Mouse (Mus musculus) megakaryocyte, embryonic 14.5 days (primary cell): ENCODE results near the gene Gm8773.

Experiments
- FLI1 ChIP-seq: IDR thresholded peaks from 2 replicates; pipeline ENCODE4 v1.6.1; 2012; ENCODE audit warnings: low read length, inconsistent platforms, mixed read lengths
- GATA1 ChIP-seq: IDR thresholded peaks from 3 replicates; pipeline ENCODE4 v1.6.1; 2012; ENCODE audit warnings: mixed read lengths, low read length, inconsistent platforms, borderline replicate concordance

DNA sequence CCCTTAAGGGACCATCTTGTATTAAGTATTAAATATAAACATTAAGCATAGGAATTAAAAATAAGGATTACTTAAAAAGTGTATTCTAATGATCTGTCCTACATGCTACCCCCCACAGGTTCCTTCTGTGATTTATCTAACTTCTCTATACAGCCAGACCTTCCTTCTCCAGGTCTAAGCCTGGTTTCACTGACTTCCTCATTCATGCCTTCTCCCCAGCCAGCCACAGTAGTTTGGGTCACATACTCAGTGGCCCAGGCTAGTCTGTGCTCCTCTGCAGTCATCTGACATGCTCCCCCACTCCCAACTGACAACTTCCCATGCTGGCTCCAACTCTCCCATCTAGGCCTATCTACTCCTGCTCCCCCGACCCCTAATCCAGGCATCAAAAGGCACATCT lies 22.5 kb upstream of the Gm8773 start:
- TF ChIP-seq GATA1 (no peak), FLI1 (no peak)
